Mouse (Mus musculus): ENCODE data around the gene Kmt2c. TPM values are rescaled to one million over a fixed set of nuclear protein-coding genes. Genes with fewer than 3 reads are reported as not detected.

Gene Kmt2c
- total and polyA plus RNA-seq, 2 experiments from 2014 or later = 11.6 to 49.4 TPM

DNA sequence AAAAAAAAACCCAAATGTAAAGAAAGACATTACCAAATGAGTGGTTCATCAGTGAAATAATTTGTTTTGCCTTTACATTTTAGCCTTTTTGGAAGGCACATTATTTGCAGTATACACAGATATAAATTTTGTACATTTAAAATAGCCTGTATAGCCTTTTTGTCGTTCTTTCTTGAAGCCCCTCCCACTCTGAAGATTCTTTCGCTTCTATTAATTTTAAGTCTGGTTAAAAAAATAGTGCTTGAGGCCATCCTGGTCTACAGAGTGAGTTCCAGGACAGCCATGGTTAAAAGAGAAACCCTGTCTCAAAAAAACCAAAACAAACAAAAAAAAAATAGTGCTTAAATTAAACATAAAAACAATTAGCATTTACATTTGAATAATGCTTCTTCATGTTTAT, 32.0 kb upstream of the Kmt2c start:
- Histone ChIP-seq H3K9ac (replicated peaks; ENCODE audit: low read length, poor library complexity, severe bottlenecking) (peak overlapping the region; percentile 79; the same call in 1 of the 2 replicates), H3K27me3 (ENCODE audit: insufficient read depth, low read length) (no peaks in the 10 kb centered on the region), H3K27ac (ENCODE audit: low read depth, low read length) (peak overlapping the region; percentile 98), H3K4me2 (ENCODE audit: low read depth, low read length, poor library complexity, severe bottlenecking) (peak overlapping the region; percentile 69), H3K9me3 (ENCODE audit: low read length) (no peaks in the 10 kb centered on the region), H3K4me1 (ENCODE audit: insufficient read depth, low read length) (no peaks in the 10 kb centered on the region), H3K4me3 (ENCODE audit: low read depth, low read length) (peak overlapping the region; percentile 66), H3K36me3 (ENCODE audit: insufficient read depth, low read length) (no peaks in the 10 kb centered on the region)
- TF ChIP-seq CTCF (IDR thresholded peaks at IDR 0.05) = no peak
- 7% methylated on average over 2 of the region's 2 CpGs for WGBS
- ATAC-seq (ENCODE audit: low FRiP score) = no peak
- DNase-seq (ENCODE audit: low spot score) = no peak

DNA sequence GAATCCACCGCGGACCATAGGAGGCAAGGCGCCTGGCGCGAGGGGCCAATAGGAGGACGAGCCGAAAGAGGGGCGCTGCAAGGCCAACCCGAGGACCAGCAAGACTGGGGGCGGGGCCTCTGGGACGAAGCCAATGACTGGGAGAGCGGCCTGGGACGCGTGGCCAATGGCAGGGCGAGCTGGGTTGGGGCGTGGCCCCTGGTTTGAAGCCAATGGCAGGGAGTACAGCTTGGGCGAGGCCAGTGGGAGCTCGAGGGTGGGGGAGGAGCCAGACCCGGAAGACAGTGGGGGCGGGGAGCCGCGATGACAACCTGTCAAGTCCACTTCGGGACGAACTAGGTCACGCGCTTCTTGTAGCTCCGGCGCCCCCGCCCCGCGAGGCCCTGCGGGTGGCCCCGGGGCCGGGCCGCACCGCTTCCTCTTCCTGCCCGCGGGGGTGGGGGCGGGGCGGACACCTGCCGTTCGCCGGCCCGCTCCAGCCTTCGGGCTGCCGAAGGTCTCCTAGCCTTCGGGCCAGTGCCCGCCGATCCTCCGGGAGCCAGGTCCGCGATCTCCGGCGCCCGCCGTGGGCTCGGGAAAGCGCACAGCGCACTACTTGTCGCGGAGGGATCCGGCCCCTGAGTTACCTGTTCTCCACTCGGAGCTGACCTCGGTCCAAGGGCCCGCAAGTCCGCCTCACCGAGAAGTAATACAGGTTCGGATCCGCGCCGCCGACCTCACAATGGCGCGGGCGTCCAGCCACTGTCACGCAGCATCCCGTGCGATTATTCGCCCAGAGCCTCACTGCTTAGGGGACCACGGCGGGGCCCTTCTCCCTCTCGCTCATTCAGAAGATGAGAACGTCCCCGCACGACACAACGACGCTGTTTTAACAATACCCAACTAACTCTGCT, 31.2 kb upstream of the Kmt2c start:
- H3K27me3 ChIP-seq (ENCODE audit: insufficient read depth, low read length) = no peaks in the 10 kb centered on the region
- peak overlapping the region; percentile 66 for H3K4me3 ChIP-seq (ENCODE audit: low read depth, low read length)
- peak; percentile 99 for ATAC-seq (ENCODE audit: low FRiP score)
- H3K27ac ChIP-seq (ENCODE audit: low read depth, low read length) = peak overlapping the region; percentile 98
- H3K9me3 ChIP-seq (ENCODE audit: low read length) = no peaks in the 10 kb centered on the region
- no peaks in the 10 kb centered on the region for H3K36me3 ChIP-seq (ENCODE audit: insufficient read depth, low read length)
- peak overlapping the region; percentile 69 for H3K4me2 ChIP-seq (ENCODE audit: low read depth, low read length, poor library complexity, severe bottlenecking)
- peak; percentile 100 for DNase-seq (ENCODE audit: low spot score)
- no peaks in the 10 kb centered on the region for H3K4me1 ChIP-seq (ENCODE audit: insufficient read depth, low read length)
- WGBS = under 1% methylated on average over 66 of the region's 87 CpGs
- TF ChIP-seq CTCF (IDR thresholded peaks at IDR 0.05) = peak; percentile 40
- H3K9ac ChIP-seq (replicated peaks; ENCODE audit: low read length, poor library complexity, severe bottlenecking) = peak overlapping the region; percentile 79

DNA sequence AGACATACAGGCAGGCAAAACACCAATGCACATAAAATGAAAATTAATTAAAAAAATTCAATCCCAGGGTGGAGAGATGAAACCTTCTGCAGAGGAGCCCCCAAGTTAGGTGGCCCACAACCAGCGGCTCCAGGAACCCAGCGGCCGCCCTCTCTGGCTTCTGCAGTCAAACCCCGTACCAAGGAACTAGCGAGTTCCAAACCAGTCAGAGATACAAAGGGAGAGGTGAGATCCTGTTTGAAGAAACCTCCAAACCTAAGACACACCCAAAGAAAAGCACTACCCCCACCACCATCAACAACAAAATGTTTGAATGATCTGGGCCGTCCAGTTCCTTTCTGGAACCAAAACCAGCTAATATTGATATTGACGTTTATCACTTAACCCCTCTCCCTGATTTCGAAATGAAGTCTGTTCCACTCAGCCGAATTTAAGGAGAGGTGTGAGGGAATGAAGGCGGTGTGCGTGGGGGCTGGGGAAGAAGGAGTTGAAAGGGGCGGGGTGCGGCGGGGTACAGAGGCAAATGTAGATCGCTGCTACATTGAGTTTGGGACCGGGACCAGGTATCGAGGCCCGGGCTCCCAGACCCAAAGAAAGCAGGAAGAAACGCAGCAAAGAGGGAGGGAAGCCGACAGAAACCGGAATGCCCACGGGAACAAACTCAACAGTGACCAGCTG, 30.4 kb upstream of the Kmt2c start:
- ATAC-seq (ENCODE audit: low FRiP score) = peak; percentile 35
- no peak for TF ChIP-seq CTCF (IDR thresholded peaks at IDR 0.05)
- Histone ChIP-seq H3K27me3 (ENCODE audit: insufficient read depth, low read length) (no peaks in the 10 kb centered on the region), H3K4me3 (ENCODE audit: low read depth, low read length) (peak overlapping the region; percentile 66), H3K9me3 (ENCODE audit: low read length) (no peaks in the 10 kb centered on the region), H3K27ac (ENCODE audit: low read depth, low read length) (peak overlapping the region; percentile 98), H3K36me3 (ENCODE audit: insufficient read depth, low read length) (no peaks in the 10 kb centered on the region), H3K4me2 (ENCODE audit: low read depth, low read length, poor library complexity, severe bottlenecking) (peak overlapping the region; percentile 69), H3K4me1 (ENCODE audit: insufficient read depth, low read length) (no peaks in the 10 kb centered on the region), H3K9ac (replicated peaks; ENCODE audit: low read length, poor library complexity, severe bottlenecking) (peak overlapping the region; percentile 79)
- DNase-seq (ENCODE audit: low spot score) = no peak
- WGBS = 8% methylated on average over 22 of the region's 22 CpGs

DNA sequence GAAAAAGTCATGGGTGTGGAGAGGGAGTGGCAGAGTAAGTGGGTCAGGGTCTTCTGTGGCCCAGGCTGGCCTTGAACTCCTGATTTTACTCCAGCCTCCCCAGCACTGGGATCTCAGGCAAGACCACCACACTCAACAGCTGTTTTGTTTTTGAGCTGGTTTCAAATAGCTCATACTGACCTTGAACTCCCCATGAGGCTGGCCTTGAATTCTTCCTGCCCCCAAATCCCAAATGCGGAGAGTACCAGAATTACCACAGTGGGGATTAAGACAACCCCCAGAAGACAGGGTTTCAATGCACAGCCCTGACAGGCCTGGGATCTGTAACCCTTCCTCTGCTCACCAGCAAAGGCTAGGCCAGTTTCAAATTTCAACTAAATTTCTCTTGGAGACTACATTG, 29.4 kb upstream of the Kmt2c start:
- Histone ChIP-seq H3K9me3 (ENCODE audit: low read length) (no peaks in the 10 kb centered on the region), H3K4me3 (ENCODE audit: low read depth, low read length) (no peak overlapping the region), H3K36me3 (ENCODE audit: insufficient read depth, low read length) (no peaks in the 10 kb centered on the region), H3K4me2 (ENCODE audit: low read depth, low read length, poor library complexity, severe bottlenecking) (no peak overlapping the region), H3K27ac (ENCODE audit: low read depth, low read length) (no peak overlapping the region), H3K9ac (replicated peaks; ENCODE audit: low read length, poor library complexity, severe bottlenecking) (no peak overlapping the region), H3K27me3 (ENCODE audit: insufficient read depth, low read length) (no peaks in the 10 kb centered on the region), H3K4me1 (ENCODE audit: insufficient read depth, low read length) (no peaks in the 10 kb centered on the region)
- ATAC-seq (ENCODE audit: low FRiP score) = no peak
- WGBS = 79% methylated on average over 1 of the region's 1 CpGs
- no peak for DNase-seq (ENCODE audit: low spot score)
- no peak for TF ChIP-seq CTCF (IDR thresholded peaks at IDR 0.05)

DNA sequence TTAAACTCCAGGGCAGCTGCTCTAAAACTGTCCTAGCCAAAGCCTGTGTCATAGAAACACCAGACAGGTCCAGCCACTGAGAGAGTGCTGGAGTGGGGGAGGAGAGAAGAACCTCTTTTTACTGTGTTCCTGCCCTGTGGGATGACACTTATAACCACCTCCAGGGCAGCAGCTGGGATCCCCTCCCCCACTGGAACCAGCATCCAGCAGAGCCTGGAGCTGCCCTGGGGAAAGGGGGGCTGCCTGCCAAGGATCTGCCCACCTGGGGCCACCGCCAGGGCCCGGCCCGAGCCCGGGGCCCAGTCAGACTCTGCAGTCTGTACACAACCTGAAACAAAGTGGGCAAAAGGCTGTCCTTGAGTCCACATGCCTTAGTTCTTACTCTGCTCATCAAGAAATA, 28.3 kb upstream of the Kmt2c start:
- Histone ChIP-seq H3K36me3 (ENCODE audit: insufficient read depth, low read length) (no peaks in the 10 kb centered on the region), H3K9me3 (ENCODE audit: low read length) (no peaks in the 10 kb centered on the region), H3K27ac (ENCODE audit: low read depth, low read length) (no peak overlapping the region), H3K4me3 (ENCODE audit: low read depth, low read length) (no peak overlapping the region), H3K9ac (replicated peaks; ENCODE audit: low read length, poor library complexity, severe bottlenecking) (no peak overlapping the region), H3K27me3 (ENCODE audit: insufficient read depth, low read length) (no peaks in the 10 kb centered on the region), H3K4me2 (ENCODE audit: low read depth, low read length, poor library complexity, severe bottlenecking) (no peak overlapping the region), H3K4me1 (ENCODE audit: insufficient read depth, low read length) (no peaks in the 10 kb centered on the region)
- no peak for ATAC-seq (ENCODE audit: low FRiP score)
- no peak for DNase-seq (ENCODE audit: low spot score)
- TF ChIP-seq CTCF (IDR thresholded peaks at IDR 0.05) = no peak
- 39% methylated on average over 4 of the region's 4 CpGs for WGBS

DNA sequence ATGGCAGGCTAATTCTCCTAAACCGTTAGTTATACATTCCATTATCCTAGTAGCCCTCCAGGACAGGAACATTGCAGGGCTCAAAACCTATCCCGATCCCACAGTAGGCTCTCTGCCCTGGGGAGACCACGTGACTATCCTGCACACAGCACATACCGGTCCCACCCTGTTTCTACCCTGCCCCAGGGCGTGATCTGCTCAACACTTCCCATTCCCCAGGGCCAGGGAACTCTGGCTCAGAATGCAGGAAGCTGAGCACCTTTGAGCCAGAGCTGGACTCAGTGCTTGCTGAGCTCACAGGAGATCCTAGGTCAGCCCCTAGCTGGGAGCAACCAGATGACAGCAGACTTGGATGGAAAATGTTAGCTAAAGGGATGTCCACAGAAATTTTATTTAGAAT, 27.5 kb upstream of the Kmt2c start:
- no peak overlapping the region for H3K4me2 ChIP-seq (ENCODE audit: low read depth, low read length, poor library complexity, severe bottlenecking)
- H3K9ac ChIP-seq (replicated peaks; ENCODE audit: low read length, poor library complexity, severe bottlenecking) = no peak overlapping the region
- ATAC-seq (ENCODE audit: low FRiP score) (no peak), DNase-seq (ENCODE audit: low spot score) (no peak)
- WGBS = 46% methylated on average over 5 of the region's 5 CpGs
- H3K27me3 ChIP-seq (ENCODE audit: insufficient read depth, low read length) = no peaks in the 10 kb centered on the region
- H3K4me1 ChIP-seq (ENCODE audit: insufficient read depth, low read length) = no peaks in the 10 kb centered on the region
- no peak for TF ChIP-seq CTCF (IDR thresholded peaks at IDR 0.05)
- H3K27ac ChIP-seq (ENCODE audit: low read depth, low read length) = no peak overlapping the region
- H3K9me3 ChIP-seq (ENCODE audit: low read length) = no peaks in the 10 kb centered on the region
- H3K4me3 ChIP-seq (ENCODE audit: low read depth, low read length) = no peak overlapping the region
- no peaks in the 10 kb centered on the region for H3K36me3 ChIP-seq (ENCODE audit: insufficient read depth, low read length)
